Mouse (Mus musculus) heart, embryonic 13.5 days (tissue): ENCODE measurements at regions not wholly inside any gene's neighbourhood (a gene's known extent, or its start where the extent isn't known, plus 50 kb on each side); places are given as distances from the start of the nearest gene placed in this dataset.

ENCODE experiments used
- ATAC-seq: fragments of 200-750 bp; cut with Nextera tagmentation; 2 replicates; pipeline ENCODE4 v1.8.0; 2017; ENCODE audit warnings: moderate TSS enrichment; ENCODE audit not compliant: insufficient number of reproducible peaks, low FRiP score, low TSS enrichment; ENCODE audit errors: extremely low read depth
- H3K27ac ChIP-seq: fragments of 300-500 bp; sonication (generic); replicated peaks from 2 replicates; pipeline ENCODE4 v1.5.1; 2015; ENCODE audit warnings: moderate library complexity, mild to moderate bottlenecking, inconsistent platforms
- H3K27me3 ChIP-seq: fragments of 300-500 bp; sonication (generic); replicated peaks from 2 replicates; pipeline ENCODE4 v1.6.1; 2015; ENCODE audit warnings: mild to moderate bottlenecking, inconsistent platforms
- H3K36me3 ChIP-seq: fragments of 300-500 bp; sonication (generic); 2 replicates; pipeline ENCODE4 v1.6.1; 2015; ENCODE audit warnings: mild to moderate bottlenecking, inconsistent platforms
- H3K4me1 ChIP-seq: fragments of 300-500 bp; sonication (generic); 2 replicates; pipeline ENCODE4 v1.6.1; 2015; ENCODE audit warnings: inconsistent platforms
- H3K4me2 ChIP-seq: fragments of 300-500 bp; sonication (generic); 2 replicates; pipeline ENCODE4 v1.6.1; 2015; ENCODE audit warnings: inconsistent platforms, mild to moderate bottlenecking, moderate library complexity
- H3K4me3 ChIP-seq: fragments of 300-500 bp; sonication (generic); 2 replicates; pipeline ENCODE4 v1.5.1; 2015; ENCODE audit warnings: moderate library complexity, mild to moderate bottlenecking, inconsistent platforms
- H3K9ac ChIP-seq: fragments of 300-500 bp; sonication (generic); 2 replicates; pipeline ENCODE4 v1.6.1; 2015; ENCODE audit warnings: inconsistent platforms, mild to moderate bottlenecking, moderate library complexity
- H3K9me3 ChIP-seq: fragments of 300-500 bp; sonication (generic); 2 replicates; pipeline ENCODE4 v1.6.1; 2016; ENCODE audit warnings: inconsistent platforms
- WGBS: fragments of 180-500 bp; shearing (Covaris S2); methylation state at CpG from one replicate; pipeline ENCODE4 v1.1.7; 2015; ENCODE audit warnings: mixed read lengths; 5-methylcytosine and 5-hydroxymethylcytosine counted together

DNA sequence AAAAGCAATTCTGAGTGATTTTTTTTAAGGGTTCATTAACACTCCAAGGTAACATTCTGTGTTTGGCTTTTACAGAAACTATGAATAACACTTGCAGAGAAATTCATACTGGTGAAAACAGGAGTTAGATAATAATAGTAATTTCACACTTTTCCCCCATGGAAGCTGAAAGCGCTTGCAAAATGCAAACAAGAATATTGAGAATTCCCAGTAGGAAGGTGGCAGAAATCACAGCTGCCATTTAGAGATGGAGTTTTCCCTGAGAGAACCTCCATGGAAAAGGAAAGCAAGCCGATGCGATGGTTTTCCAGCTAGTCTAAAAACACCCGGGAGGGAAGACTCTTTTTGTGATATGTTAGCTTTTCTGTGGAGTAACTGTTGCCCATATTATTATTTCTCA lies 174.1 kb upstream of the App start:
- no peaks in the 10 kb centered on the region for H3K36me3 ChIP-seq
- H3K27ac ChIP-seq: no peak overlapping the region
- H3K4me1 ChIP-seq: no peaks in the 10 kb centered on the region
- no peaks in the 10 kb centered on the region for H3K27me3 ChIP-seq
- H3K9ac ChIP-seq: no peak overlapping the region
- ATAC-seq: no peak
- H3K4me3 ChIP-seq: no peak overlapping the region
- no peaks in the 10 kb centered on the region for H3K9me3 ChIP-seq
- 85% methylated on average over 4 of the region's 4 CpGs for WGBS
- H3K4me2 ChIP-seq: no peak overlapping the region

DNA sequence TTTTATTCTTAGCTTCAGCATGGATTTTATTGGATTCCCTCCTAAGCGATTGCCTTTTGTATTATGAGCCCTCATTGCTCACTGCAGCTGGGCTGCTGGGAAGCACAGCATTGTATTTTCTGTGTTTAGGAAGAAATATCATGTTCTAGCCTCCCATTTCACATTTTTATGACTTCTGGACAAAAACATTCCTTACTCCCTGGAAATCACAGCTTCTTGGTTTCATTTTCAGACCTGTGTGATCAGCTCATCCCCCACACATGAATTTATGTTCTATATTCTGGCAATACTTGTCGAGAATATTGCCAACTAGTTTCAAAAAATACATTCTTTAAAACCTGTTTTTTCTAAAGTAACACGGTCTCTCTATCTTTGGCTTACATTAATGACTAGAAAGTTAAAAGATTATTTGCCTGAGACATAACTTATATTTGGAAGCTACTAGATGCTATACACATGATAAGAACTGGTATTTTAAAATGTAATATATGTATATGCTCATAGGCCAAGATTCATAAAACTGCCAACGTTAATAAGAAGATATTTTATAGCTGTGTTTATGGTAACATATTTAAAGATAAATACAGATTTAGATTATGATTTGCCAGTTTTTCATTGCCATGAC lies 163.0 kb upstream of the App start:
- Histone ChIP-seq H3K4me2 (no peak overlapping the region), H3K27me3 (no peaks in the 10 kb centered on the region), H3K9me3 (no peaks in the 10 kb centered on the region; the same call in 1 of the 2 replicates), H3K36me3 (no peaks in the 10 kb centered on the region), H3K4me3 (no peak overlapping the region), H3K9ac (no peak overlapping the region), H3K27ac (no peak overlapping the region), H3K4me1 (no peaks in the 10 kb centered on the region)
- WGBS: 78% methylated on average over 4 of the region's 4 CpGs
- ATAC-seq: no peak

DNA sequence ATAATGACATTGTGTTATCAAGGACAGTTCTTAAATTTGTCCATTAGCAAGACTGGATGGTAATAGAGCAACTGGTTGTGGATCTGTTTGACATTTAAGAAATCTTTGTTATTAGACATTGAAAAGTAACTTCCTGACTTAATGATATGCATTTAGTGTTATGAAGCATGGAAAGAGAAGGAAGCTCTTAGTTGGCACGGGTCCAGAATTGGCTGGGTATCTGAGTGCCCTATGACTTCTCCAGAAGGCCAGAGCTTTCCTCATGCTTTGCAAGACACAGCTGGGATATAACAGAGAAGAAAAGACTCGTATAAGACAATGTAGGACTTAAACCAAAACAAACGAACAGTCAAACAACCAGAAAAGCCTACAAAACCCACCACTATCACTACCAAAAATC lies 160.0 kb upstream of the App start:
- H3K4me2 ChIP-seq: no peak overlapping the region
- H3K36me3 ChIP-seq: no peaks in the 10 kb centered on the region
- no peak overlapping the region for H3K27ac ChIP-seq
- H3K4me3 ChIP-seq: no peak overlapping the region
- WGBS: 50% methylated on average over 3 of the region's 3 CpGs
- no peak for ATAC-seq
- H3K27me3 ChIP-seq: no peaks in the 10 kb centered on the region
- H3K4me1 ChIP-seq: no peaks in the 10 kb centered on the region
- no peaks in the 10 kb centered on the region; the same call in 1 of the 2 replicates for H3K9me3 ChIP-seq
- H3K9ac ChIP-seq: no peak overlapping the region

DNA sequence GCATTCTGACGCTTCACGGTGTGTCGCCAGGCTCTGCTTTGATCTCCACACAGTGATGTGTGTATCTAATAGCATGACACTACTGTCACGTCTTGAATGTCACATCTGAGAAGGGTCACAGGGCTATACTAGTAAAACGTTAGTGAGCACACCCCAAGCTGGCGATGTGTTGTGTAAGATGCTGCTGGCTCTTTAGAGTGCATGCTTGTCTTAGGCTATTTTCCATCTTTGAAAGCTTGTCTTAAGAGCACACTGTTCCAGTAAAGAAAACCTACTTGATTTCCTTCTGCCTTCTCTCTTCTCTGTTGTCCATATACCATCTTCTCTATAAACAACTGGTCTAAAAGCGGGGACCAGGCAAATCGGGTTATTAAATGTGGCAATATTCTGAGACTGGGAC lies 138.5 kb upstream of the App start:
- H3K4me2 ChIP-seq: no peak overlapping the region
- no peak overlapping the region for H3K9ac ChIP-seq
- no peak overlapping the region for H3K4me3 ChIP-seq
- H3K27ac ChIP-seq: no peak overlapping the region
- 69% methylated on average over 8 of the region's 8 CpGs for WGBS
- no peaks in the 10 kb centered on the region for H3K4me1 ChIP-seq
- no peaks in the 10 kb centered on the region for H3K36me3 ChIP-seq
- H3K9me3 ChIP-seq: no peaks in the 10 kb centered on the region
- ATAC-seq: no peak
- H3K27me3 ChIP-seq: no peaks in the 10 kb centered on the region

DNA sequence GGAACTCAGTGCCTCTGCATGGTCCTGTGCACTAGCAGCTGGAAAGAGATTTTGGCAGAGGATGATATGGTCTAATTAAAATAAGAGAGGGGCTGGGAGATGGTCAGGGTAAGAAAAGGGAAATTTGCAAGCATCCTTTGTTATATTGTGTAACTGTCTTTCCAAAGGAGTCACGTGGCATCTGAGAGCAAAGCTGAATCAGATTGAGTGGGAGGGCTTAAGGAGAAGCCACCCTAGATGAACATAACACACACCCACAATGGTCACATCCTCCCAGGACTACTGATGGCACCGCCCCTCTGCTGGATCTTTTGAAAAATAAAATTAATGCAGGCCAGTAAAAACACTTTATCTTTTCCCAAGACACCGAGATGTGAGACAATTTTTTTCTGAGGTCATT lies 135.9 kb upstream of the App start:
- Histone ChIP-seq H3K4me1 (no peaks in the 10 kb centered on the region), H3K4me3 (no peak overlapping the region), H3K9ac (no peak overlapping the region), H3K27me3 (no peaks in the 10 kb centered on the region), H3K27ac (no peak overlapping the region), H3K9me3 (no peaks in the 10 kb centered on the region), H3K4me2 (no peak overlapping the region), H3K36me3 (no peaks in the 10 kb centered on the region)
- 63% methylated on average over 3 of the region's 3 CpGs for WGBS
- ATAC-seq: no peak

DNA sequence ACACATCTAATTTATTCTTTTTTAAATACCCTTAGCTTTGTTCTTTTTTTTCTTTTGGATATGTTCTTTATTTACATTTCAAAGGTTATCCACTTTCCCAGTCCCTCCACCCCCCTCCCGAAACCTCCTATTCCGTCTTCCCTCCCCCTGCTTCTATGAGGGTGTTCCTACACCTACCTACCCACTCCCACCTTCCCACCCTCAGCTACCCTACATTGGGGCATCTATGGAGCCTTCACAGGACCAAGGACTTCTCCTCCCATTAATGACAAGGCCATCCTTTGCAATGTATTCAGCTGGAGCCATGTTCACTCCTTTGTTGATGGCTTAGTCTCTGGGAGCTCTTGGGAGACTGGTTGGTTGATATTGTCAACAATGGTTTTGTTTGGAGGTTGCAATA lies 134.9 kb upstream of the App start:
- no peaks in the 10 kb centered on the region for H3K9me3 ChIP-seq
- WGBS: 84% methylated on average over 2 of the region's 2 CpGs
- H3K27ac ChIP-seq: no peak overlapping the region
- ATAC-seq: no peak
- no peak overlapping the region for H3K9ac ChIP-seq
- H3K4me2 ChIP-seq: no peak overlapping the region
- H3K36me3 ChIP-seq: no peaks in the 10 kb centered on the region
- no peaks in the 10 kb centered on the region for H3K4me1 ChIP-seq
- H3K4me3 ChIP-seq: no peak overlapping the region
- H3K27me3 ChIP-seq: no peaks in the 10 kb centered on the region

DNA sequence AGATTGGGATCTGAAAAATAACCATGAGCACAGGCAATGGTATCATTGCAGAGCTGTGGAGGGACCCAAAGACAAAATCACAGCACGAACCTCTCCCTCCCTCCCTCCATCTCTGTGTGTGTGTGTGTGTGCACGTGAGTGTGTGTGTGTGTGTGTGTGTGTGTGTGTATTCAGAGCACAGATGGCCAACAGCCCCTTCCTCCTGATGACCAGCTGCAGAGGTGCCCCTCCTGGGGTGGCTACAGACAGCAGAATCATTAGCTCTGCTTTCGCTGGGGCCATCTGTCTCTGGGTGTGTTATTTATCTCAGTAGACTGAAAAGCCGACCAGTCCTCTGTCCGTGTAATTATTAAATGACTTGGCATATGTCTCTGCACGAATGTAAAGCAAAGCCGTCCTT lies 134.4 kb upstream of the App start:
- H3K27ac ChIP-seq: no peak overlapping the region
- H3K4me2 ChIP-seq: no peak overlapping the region
- 70% methylated on average over 7 of the region's 7 CpGs for WGBS
- ATAC-seq: no peak
- no peaks in the 10 kb centered on the region for H3K27me3 ChIP-seq
- no peak overlapping the region for H3K9ac ChIP-seq
- no peak overlapping the region for H3K4me3 ChIP-seq
- no peaks in the 10 kb centered on the region for H3K36me3 ChIP-seq
- no peaks in the 10 kb centered on the region for H3K9me3 ChIP-seq
- no peaks in the 10 kb centered on the region for H3K4me1 ChIP-seq

DNA sequence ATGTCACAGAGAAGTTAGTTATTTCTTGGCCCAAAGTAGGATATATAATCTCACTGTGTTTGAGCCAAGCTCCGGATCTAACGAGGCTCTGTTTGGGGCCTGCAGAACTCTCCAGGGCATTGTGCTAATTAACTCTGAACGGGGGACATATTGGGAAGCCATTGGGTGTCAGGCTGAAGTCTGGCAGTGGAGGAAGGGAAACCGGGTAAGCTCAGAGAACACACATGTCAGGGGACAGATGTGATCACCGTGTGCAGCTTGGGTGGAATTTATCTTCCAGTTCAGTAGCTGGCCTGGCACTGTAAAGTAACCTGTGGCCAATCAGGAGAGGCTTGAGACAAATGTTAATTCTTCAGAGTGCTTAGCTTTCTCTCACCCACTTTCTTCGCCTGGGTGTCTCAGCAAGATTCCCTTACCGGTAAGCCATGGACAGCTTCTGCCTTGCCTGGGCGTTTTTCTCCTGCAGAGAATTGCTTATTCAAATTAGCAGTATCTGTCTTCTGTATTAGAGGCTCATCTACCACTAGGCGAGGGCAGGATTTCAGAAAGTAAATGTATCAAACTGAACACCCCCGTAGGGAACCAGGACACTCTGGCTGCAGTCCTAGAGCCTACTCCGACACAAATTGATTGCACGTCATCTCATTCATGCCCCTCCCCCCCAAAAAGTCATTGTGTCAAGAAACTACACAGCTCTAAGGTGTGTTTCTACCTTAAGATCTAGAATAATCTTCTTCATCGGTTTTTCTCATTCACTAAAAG lies 126.7 kb upstream of the App start:
- no peak overlapping the region for H3K4me2 ChIP-seq
- H3K9me3 ChIP-seq: no peaks in the 10 kb centered on the region
- ATAC-seq: no peak
- no peak overlapping the region for H3K4me3 ChIP-seq
- no peaks in the 10 kb centered on the region for H3K4me1 ChIP-seq
- H3K27ac ChIP-seq: no peak overlapping the region
- H3K9ac ChIP-seq: no peak overlapping the region
- WGBS: 64% methylated on average over 13 of the region's 13 CpGs
- H3K36me3 ChIP-seq: no peaks in the 10 kb centered on the region
- H3K27me3 ChIP-seq: no peaks in the 10 kb centered on the region

DNA sequence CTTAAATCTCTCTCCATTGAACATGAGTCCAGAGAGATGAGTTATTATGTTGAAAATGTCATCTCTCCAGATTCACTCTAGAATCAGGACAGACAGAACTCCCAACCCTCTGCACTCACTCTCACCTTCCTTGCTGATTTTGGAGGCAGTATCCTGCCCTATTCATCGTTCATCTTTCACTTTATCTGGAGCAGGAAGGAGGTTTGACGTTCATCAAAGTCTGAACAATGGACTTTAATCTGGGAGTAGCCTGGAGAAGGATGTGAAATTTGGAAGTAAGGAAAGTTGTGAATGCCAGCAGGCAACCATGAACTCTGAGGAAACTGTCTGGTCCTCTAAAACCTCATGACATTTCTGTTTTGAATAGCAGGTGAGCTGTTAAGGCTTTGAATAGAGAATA lies 125.0 kb upstream of the App start:
- no peak for ATAC-seq
- H3K27me3 ChIP-seq: no peaks in the 10 kb centered on the region
- no peaks in the 10 kb centered on the region for H3K4me1 ChIP-seq
- no peaks in the 10 kb centered on the region for H3K36me3 ChIP-seq
- no peak overlapping the region for H3K27ac ChIP-seq
- H3K9me3 ChIP-seq: no peaks in the 10 kb centered on the region
- WGBS: 42% methylated on average over 2 of the region's 2 CpGs
- H3K4me2 ChIP-seq: no peak overlapping the region
- H3K4me3 ChIP-seq: no peak overlapping the region
- H3K9ac ChIP-seq: no peak overlapping the region

DNA sequence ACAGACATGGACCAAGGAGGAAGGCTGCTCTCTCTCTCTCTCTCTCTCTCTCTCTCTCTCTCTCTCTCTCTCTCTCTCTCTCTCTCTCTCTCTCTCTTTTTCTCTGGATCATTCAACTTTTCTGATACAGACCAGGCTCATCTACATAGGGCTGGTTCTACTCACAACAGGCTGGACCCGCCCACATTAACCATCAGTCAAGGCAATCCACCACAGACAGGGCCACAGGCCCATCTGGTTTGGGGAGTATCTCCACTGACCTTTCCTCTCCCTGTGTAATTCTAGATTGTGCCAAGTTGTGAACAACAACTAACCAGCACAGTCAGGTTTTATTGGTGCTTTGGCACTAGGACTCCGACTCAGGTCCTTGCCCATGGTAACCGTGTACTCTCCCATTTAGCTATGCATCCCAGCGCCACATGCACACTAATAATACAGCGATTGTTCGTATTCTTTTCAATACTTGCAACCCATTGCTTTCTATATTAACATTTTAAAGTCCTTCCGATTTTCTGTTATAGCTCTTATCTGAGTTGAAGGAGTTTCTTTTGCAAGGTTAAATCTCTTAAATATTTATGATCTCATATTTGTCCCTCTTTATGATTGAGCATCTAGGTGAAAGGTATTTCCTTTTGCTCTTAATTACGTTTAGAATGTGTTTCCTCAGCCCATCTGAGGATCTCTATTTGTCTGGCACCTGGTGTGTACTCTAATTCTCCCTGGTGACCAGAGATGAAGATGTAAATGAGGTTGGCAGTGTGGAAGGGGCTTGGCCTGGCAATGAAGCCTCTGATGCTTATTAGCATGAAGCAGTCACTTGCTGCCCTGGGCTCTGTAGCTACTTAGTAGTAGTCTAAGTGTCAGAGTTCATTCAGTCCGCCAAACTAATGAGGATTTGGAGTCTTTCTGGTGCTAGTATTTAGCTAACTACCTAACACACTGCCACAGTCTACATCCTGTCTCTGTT lies 117.7 kb upstream of the App start:
- no peaks in the 10 kb centered on the region for H3K27me3 ChIP-seq
- H3K27ac ChIP-seq: no peak overlapping the region
- H3K4me2 ChIP-seq: no peak overlapping the region
- H3K4me3 ChIP-seq: no peak overlapping the region
- WGBS: 79% methylated on average over 9 of the region's 9 CpGs
- H3K9ac ChIP-seq: no peak overlapping the region
- no peaks in the 10 kb centered on the region for H3K9me3 ChIP-seq
- ATAC-seq: no peak
- H3K36me3 ChIP-seq: no peaks in the 10 kb centered on the region
- no peaks in the 10 kb centered on the region for H3K4me1 ChIP-seq

DNA sequence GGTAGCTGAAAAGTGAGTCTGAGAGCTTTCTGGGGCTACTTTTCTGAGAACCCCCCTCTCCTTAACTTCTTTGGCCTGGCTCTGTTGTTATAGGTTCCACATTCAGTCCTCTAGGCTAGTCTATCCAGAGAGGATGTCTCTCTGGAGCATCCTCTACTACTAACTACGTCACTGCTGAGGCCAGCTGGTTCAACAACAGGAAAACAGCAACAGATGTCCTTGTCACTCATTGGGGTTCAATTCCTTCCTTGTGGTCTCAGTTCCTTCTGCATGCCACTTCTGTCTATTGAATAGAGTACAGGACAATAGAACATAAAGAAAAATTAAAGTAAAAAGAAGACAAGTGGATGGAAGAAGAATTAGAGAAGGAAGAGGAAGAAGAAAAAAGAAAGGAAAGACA lies 104.3 kb upstream of the App start:
- H3K9ac ChIP-seq: no peak overlapping the region
- no peak overlapping the region for H3K27ac ChIP-seq
- no peaks in the 10 kb centered on the region for H3K36me3 ChIP-seq
- H3K4me2 ChIP-seq: no peak overlapping the region
- WGBS: 51% methylated on average over 1 of the region's 1 CpGs
- no peaks in the 10 kb centered on the region for H3K9me3 ChIP-seq
- H3K27me3 ChIP-seq: no peaks in the 10 kb centered on the region
- no peak for ATAC-seq
- no peak overlapping the region for H3K4me3 ChIP-seq
- H3K4me1 ChIP-seq: no peaks in the 10 kb centered on the region
